Mouse (Mus musculus): ENCODE measurements around the gene Dnaja3. TPM values are rescaled to one million over a fixed set of nuclear protein-coding genes. Genes with fewer than 3 reads are reported as not detected.

The Dnaja3 gene
- total RNA-seq (2021) = 10 to 100 TPM; 59.4 to 66.5 TPM

DNA sequence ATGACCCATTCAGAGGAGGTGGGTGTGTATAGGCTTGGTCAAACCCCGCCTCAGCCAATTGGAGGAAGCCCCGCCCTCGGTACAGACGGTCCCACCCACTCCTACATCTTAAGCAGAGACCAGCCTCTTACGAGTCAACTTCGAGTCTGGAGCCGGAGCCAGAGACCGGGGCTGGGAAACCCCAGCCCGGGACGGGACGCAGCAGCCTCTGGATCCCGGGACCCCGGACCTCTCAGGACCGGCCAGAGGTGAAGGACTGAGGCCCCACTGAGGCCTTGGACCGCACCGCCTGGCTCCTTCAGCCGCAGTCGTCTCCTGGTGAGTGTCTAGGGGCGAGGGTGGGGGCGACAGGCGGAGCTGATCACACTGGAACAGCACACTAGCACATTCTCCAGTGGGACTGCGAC, at the start of gene Dnaja3, which contains the start of gene Vasn:
Gene Dnaja3, plus strand, starts transcription at position 159 of the 407 bp plus-strand sequence.
Gene Vasn, plus strand, starts transcription at position 111 of the 407 bp plus-strand sequence.
- intact Hi-C loops (cut with DNase I) = no loop called here
- peak; percentile 76 to 79 for DNase-seq (ENCODE audit: low spot score in 2 of 2)

DNA sequence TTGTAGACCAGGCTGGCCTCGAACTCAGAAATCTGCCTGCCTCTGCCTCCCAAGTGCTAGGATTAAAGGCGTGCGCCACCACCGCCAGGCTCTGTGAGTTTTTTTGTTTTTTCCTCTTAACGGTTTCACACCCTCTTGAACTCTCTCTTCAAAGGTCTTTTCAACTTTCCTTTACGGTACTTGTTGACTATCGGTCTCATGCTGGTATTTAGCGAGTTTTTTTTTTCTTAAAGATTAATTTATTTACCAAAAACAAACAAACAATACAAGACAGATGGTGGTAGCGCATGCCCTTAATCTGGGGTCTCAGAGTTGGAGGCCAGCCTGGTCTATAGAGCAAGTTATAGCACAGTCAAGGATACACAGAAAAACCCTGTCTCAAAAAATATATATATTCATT, 49.6 kb upstream of the Dnaja3 start:
- intact Hi-C loops (cut with DNase I) = no loop called here
- no peak for DNase-seq (ENCODE audit: low spot score in 2 of 2)

DNA sequence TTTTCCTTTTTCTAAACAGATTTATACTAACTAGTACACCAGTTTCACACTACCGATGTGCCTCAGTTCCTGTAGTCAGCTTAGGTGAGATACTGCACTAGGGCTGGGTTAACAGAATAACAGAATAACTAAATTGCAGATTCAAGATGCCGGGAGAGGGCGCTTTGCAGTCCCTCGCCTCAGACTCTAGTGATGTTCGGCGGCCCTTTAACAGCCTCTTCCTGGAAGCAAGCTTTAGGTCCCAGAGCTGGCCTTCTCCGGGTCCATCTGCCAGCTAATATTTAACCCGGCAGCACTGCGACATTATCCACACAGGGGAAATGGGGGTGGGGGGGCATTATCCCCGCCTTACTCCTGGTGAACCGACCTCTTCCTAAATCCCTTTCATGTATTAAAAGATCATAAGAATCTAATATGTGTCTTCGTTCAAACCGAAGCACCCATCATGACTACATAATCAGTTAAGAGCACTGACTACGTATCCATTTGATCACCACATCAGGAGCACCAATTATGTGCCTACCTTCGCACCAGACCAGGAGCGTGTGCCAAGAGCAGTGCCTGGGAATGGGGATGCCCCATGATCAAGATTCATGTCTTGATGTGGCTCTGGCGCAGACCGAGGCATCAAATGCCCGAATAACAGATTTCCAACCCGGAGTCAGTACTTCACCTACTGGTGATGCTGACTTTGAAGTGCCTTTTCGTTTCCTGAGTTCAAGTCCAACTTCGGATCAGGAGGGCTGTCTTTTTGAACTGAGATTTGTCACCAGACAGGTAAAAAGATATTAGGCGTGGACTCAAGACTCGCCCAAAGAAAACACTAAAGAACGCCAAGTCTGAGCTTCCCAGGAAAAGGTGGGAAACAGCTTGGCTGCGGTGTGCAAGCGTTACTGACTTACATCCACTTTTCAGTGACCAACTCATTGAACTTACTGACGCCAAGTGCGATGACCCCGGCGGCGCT, 46.6 kb upstream of the Dnaja3 start:
- intact Hi-C loops (cut with DNase I) = no loop called here
- no peak for DNase-seq (ENCODE audit: low spot score in 2 of 2)

DNA sequence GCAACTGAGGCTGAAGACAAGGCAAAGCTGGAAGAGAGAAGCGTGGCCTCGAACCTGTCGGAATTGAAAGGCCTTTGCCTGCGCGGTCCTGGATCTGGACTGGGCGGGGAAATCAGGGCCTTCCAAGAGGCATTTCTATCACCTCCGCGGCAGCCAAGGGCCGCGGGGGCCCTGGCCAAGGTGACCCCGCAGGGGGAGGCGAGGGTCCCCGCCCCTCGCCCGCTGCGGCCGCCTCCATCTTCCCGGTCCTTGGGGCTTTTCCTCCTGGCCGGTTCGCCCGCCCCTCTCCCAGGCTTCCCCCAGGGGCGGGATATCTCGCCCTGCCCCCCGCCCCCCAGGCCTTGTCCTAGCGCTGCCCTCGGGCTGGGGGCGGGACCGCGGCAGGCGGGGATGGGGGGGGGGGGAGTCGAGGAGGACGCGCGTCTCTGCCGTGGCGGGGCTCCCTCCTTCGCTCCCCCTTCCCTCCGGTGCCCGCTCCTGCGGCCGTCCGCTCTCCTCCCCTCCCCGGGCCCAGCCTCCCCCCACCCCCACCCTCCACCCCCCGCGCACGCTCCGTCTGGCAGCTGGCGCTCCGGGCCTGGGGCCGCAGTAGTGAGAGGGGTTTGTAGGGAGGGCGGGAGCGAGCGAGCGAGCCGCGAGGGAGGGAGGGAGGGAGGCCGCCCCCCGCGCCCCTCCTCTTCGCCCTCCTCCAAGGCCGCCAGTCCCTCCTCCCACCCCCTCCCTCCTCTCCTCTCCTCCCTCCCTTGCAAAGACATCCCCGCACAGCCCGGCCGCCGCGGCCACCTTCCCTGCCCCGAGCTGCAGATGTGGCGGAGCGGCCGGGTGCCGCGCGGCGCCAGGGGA, 45.6 kb upstream of the Dnaja3 start, which contains the start of gene Glis2:
Gene Glis2, plus strand, starts transcription at position 743 of the 843 bp plus-strand sequence.
- peak in 1 of 2 experiments; percentile 60 for DNase-seq (ENCODE audit: low spot score in 2 of 2)
- intact Hi-C loops (cut with DNase I) = no loop called here

DNA sequence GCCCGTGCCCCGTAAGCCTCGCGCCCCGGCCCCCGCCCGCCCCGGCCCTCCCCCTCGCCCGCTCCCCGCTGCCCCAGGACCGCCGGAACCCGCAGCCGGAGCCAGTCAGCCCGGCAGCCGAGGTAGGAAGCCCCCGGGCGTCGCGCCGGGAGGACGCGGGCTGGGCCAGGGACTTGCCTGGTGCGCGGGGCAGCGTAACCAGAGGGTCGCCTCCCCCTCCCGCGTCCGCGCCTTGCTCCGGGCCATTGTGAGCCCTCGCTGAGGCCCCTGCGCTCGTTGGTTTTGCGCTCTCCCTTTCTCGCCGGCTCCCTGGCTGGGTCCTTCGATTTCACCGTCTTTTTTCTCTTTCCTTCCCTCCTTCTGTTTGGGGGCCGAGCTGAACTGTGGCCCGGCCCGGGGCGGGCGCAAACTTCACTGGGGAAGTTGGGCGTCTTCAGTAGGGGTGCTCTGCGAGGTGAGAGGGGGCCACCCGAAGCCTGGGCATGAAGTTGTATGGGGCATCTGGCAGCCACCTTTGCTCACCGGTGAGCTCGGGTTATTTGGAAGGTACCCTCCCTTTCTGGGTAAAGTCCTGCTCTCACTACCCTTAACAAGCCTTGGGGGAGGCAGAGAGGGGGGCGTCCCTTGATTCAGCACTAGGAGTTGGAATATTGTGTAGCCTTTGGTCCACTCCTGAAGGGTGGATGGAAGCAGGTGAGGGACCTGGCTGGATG, 44.8 kb upstream of the Dnaja3 start:
- DNase-seq (ENCODE audit: low spot score in 2 of 2) = no peak
- intact Hi-C loops (cut with DNase I) = no loop called here

DNA sequence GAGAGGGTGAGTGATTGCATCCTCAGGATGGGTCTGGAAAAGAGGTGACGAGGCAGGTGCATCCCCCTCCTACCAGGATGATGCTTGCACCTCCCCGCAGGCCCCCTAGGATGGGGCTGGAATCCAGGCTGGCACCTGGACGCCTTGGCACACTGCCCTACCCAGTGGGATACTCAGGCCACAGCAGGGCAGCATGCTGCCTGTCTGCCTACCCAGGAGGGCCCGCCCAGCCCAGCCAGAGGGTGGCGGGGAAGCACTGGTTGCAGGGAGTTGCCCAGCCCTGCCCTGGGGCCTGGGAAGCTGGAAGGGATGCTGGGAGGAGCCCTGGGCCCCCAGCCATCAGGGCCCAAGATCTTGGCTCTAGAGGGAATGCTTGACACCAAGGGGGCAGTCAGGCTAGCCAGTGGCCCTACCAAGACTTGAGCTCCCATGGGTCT, 44.2 kb upstream of the Dnaja3 start:
- DNase-seq (ENCODE audit: low spot score in 2 of 2) = no peak
- intact Hi-C loops (cut with DNase I) = no loop called here

DNA sequence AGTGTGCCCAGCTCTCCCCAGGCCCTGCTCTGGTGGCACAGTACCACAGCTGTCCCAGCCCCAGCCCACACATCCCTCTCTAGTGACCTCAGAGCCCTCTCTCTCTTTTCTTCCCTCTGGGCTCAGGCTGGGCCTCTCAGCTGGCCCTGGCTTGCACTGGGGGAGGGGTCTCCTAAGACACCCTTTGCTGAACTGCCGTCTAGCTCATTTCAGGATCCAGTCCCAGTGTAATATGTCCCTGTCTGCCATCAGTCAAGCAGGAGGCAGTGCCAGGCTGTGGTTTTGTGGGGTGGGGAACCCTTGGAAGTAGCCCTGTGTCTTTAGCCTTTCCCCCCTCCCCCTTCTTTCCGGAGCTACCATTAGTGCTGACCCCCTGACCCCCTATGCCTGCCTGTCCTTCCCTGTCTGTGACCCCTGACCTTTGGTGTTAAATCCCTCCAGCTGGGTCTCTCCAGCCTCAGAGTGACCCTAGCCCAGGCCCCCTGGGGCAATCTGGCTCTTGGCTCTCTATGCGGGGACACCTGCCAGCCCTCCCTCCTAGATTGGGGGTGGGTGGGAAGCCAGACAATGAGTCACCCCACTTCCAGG, 43.6 kb upstream of the Dnaja3 start:
- intact Hi-C loops (cut with DNase I) = no loop called here
- DNase-seq (ENCODE audit: low spot score in 2 of 2) = no peak

DNA sequence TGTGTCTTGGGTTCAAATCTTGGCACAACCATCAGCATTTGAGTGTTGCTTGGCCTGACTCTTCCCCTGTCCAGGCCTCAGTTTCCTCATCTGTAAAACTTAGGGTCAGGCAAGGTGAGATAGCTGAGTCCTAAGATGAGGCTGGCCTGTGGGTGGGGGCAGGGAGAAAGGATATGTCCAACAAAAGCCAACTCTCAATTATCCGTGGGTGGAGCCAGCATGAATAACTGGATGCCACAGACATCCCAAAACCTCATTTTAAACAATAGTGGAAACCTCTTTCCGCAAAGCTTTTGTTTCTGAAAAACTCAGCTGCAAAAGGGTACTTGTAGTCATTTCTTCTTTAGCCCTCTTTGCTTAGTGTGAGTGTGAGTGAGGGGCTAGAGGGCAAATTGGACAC, 43.0 kb upstream of the Dnaja3 start:
- DNase-seq (ENCODE audit: low spot score in 2 of 2) = no peak
- intact Hi-C loops (cut with DNase I) = no loop called here

DNA sequence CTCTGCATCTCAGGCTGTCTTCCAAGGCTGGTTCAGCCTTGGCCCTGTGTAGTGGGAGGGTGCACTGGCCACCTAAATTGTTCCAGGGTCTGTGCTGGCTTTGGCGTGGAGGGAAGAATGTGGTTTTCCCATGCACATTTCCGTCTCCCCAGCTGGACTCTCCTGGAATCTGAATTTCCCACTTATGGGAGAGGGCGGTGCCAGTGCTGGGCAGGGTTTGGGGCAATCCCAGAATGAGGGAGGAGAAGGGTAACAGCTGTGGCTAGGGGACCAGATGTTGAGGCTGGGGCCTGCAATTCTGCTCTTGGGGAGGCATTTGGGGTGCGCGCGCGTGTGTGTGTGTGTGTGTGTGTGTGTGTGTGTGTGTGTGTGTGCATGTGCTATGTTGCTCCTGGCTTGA, 42.5 kb upstream of the Dnaja3 start:
- DNase-seq (ENCODE audit: low spot score in 2 of 2) = no peak
- intact Hi-C loops (cut with DNase I) = no loop called here

DNA sequence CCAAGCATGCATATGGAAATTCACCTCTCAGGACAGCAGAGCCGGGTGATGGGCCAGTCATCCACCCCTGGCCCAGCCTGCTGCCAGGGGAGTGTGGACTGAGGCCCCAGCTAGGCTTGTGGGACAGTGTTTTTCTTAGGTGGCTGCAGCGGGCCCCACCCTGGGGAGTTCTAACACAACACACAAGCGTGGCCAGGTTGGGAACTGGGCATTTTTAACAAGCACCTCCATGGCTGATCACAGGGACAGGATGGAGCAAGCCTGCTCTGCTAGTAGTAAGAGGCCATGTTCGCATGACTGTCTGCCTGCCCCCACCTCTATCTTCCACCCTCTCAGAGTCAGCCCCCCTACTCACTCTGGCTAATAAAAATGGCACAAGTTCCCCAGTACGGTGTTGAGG, 41.7 kb upstream of the Dnaja3 start:
- intact Hi-C loops (cut with DNase I) = no loop called here
- DNase-seq (ENCODE audit: low spot score in 2 of 2) = no peak

DNA sequence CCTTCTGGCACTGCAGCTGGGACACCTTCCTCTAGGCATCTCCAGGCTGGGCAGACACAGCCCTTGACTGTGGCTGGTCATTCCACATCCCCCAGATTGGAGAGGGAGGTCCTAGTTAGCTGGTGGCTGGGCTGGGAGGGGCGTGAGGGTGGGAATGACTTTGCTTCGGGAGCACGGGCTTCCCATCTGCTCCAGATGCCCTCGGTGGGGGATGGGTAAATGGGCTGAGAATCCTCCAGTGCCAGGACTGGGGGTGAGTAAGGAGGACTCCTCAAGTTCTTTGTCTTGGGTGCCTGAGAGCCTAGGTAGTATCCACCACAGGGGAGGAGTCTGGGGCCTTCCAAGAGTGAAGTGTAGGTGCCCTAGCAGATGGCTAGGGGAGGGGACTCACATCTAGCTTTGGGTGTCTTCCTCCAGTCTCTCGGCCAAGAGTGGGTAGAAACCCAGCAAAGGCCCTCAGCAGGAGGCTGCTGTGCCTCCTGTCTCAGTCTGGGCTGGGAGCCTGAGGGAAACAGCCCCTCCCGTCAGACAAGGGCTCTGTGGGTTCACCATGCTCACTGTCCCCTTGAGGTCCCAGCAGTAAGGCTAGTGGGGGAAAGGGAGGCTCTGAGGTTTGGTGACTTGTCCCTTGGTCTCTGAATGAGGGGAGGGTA, 40.8 kb upstream of the Dnaja3 start:
- intact Hi-C loops (cut with DNase I) = no loop called here
- DNase-seq (ENCODE audit: low spot score in 2 of 2) = no peak

DNA sequence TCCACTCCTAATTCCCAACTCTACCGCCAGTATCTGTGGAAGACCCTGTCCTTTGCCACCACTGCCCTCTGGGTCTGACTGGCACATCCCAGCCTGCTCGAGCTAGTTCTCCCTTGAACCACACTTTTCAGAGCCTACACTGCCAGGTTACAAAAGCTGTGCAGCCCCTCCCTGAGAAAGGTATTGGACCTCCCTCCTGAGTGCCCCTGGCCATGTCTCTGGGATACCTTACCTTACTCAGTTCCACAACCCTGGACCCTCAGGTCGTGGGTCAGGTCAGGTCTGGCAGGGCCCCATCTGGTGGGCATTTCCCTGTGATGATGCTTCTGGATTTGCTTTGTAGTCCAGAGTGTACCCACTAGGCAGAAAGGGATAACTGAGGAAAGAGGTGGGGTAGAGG, 40.2 kb upstream of the Dnaja3 start:
- intact Hi-C loops (cut with DNase I) = no loop called here
- no peak for DNase-seq (ENCODE audit: low spot score in 2 of 2)

DNA sequence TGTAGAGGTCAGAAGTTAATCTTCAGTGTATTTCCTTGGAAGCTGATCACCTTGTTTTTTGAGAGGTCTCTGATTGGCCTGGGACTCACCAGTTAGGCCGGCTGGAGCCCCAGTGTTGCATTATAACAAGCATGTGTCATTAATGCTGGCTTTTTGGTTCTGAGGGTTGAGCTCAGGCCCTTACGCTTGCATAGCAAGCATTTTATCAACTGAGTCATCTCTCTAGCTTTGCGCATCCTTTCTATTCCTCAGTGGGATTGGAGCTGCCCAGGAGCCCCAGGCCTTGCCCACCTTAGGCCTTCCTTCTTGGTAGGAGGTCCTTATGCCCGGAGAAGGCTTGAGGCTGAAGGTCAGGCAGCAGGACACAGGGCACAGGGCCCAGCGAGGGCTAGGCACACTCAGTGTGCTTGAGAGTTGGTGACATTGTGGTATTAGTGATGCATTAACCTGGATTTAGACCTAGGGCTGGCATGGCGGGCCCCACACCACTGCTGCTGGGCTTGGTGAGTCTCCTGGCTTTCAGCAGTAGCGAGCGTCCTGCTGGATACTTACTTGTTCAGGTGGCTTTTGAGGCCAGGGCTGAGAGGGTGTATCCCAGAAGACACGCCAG, 39.0 kb upstream of the Dnaja3 start:
- no peak for DNase-seq (ENCODE audit: low spot score in 2 of 2)

DNA sequence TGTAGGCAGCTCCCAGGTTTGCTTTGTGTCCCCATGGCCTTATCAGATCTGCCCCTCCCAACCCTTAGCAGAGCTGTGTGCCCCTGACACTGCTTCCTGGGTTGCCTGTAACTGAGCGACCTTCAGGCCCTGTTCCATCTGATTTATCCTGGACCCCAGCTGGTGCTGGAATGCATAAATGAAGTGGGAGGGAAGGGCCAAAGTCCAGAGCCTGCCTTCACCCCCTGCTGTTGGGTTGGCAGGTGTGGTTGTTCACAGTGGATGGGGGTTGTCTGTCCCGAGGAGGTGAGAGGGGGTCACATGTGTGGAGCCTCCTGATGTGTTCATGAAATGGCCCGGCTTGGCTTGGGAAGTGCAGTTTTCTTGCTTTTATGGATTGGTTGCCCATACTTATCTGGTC, 37.6 kb upstream of the Dnaja3 start:
- DNase-seq (ENCODE audit: low spot score in 2 of 2) = no peak
- intact Hi-C loops (cut with DNase I) = no loop called here

More for the DNA sequence above, 39.0 kb upstream of the Dnaja3 start:
- intact Hi-C loops (cut with DNase I) = no loop called here

DNA sequence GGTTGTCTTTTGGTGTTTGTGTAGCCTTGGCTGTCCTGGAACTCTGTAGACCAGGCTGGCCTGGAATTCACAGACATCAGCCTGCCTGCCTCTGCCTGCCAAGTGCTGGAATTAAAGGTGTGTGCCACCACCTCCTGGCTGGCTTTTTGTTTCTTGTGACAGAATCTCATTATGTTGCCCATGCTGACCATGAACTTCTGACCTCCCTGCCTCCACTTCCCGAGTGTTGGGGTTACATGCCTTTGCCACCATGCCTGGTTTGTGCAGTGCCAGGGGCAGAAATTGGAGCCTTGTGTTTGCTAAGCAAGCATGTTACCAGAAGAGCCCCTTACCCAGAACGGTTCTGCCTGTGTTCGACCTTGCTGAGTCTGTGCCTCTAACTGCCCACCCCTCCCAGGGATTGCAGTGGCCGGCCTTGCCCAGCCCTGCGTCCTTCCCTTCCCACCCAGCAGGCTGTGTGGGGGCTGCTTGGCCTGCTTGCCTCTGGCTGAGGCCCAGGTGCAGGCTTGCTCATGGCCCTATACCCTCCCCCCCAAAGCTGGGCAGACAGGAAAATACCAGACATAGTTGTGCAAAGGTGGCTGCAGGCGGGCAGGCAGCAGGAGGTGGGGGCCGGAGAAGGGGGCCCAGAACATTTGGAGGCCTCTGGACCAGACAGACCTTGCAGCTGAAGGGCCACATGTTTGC, 36.9 kb upstream of the Dnaja3 start:
- intact Hi-C loops (cut with DNase I) = no loop called here
- DNase-seq (ENCODE audit: low spot score in 2 of 2) = no peak

DNA sequence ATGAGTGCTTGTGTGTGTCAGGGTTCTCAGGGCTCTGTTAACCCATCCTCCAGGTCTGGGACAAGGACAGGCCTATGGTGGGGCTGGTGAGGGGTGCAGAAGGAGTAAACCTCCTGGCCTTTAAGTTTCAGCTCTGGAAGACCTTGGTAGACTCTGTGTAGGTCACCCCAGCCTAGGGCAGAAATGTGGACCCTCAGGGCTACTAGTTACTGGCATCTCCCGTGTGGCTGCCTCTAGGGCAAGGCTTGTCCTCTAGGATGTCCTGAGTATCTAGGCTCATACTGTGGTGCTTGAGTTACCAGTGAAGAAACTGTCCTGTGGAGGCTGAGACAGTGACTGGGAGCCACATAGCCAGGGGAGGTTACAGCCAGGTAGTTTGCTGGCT, 36.3 kb upstream of the Dnaja3 start:
- DNase-seq (ENCODE audit: low spot score in 2 of 2) = no peak
- intact Hi-C loops (cut with DNase I) = no loop called here

DNA sequence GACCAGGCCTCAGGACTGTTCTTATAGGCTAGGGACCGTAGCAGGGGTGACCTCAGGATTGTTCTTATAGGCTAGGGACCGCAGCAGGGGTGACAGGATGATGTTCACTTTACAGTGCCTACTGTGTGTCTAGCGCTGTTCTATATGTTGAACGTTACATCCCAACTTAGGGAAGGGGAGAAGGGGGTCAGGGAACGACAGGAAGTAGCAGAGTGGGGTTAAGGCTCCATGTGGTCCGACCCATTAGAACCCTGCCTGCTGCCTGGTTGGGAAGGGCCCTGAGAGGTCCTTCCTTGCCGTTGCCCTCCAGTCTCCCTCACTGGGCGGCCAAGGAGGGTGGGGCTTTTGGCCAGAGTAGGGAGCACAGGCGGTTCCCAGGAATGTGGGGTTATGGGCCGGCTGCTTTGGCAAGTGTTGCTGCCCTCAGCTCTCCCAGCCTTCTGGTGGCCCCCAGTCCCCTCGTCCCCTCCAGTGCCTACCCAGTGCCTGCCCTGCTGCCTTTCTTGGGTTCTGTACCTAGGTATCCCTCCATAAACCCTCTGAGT, 35.4 kb upstream of the Dnaja3 start:
- intact Hi-C loops (cut with DNase I) = no loop called here
- DNase-seq (ENCODE audit: low spot score in 2 of 2) = no peak

Data from left cerebral cortex, postnatal 36 days (tissue).